Mouse (Mus musculus) cerebellum, adult 9-11 months (tissue): Measurements from ENCODE around the gene Tut1.
"Not testable (repeated sequence)": the region's sequence is repeated elsewhere in the genome, so short reads cannot be mapped to it uniquely, and the experiment has no call there.

Source experiments
- DNase-seq: peaks from one replicate; pipeline ENCODE4 v3.0.0; 2022

The Tut1 gene

DNA sequence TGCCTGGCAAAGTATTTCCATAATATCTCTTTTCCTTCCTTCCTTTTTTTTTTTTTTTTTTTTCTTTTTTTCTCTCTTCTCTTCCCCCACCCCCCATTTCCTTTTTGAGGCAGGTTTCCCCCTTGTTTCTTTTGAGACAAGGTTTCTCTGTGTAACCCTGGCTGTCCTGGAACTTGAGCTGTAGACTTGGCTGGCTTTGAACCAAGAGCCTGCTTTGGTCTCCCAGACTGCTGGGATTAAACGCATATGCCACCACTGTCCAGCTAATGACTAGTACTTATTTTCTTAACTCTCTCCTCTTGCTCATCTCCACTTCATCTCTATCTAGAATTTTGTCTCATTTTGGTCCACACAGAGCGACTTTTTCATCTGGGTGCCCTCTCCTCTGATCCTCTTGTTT lies 10.6 kb upstream of the Tut1 start:
- DNase-seq, result no peak

DNA sequence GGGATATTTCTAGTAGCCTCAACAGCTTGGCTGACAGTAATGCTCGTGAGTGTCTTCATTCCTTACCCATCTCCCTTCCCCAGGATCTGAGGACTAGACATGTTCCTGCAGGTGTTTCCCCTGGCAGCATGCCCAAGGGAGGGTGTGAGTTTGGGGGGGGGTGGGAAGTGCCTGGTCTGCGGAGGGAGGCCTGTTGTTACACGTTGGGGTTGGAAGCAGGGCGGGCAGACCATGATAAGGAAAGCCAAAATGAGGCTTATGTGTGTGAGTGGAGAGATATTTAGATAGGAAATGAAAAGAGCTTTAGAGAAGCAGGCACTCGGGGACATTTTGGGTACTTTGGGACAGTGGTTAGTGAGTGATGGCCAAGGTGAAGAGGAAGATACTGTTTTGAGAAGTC lies 9.6 kb upstream of the Tut1 start:
- no peak for DNase-seq

DNA sequence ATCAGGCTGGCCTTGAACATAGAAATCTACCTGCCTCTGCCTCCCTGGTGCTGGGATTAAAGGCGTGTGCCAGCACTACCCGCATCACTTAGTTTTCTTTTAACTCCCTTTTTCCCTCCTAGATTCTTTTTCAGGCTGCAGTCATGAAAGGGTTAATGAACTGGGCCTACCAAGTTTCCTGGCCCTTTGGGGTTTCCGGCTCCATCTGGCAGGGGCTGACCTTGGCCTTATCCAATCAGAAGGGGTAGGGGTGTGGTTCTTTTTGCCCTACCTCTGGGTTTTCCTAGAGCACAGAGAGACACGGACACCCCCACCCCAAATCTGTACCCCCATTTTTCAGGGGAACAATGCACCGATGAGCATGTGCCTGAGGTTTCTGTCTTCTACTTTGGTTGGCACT lies 8.9 kb upstream of the Tut1 start:
- no peak for DNase-seq

DNA sequence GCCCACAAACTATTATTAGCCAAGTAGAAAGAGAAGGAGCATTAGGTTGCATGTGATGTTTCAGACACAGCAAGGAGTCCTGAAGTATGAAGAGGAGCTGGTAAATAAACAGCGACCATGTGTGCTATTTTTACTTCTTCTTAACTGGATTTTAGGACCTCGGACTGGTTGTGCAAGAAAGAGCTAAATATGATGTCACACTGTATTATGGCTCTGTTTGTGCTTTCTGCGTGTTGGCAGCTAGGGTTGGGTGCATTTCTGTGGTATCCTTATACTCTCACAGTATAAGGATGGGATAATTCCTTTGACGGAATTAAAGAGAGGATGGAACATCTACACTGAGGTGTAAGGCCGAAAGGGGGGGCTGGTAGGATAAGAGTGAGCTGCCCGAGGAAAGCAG lies 8.4 kb upstream of the Tut1 start:
- no peak for DNase-seq

DNA sequence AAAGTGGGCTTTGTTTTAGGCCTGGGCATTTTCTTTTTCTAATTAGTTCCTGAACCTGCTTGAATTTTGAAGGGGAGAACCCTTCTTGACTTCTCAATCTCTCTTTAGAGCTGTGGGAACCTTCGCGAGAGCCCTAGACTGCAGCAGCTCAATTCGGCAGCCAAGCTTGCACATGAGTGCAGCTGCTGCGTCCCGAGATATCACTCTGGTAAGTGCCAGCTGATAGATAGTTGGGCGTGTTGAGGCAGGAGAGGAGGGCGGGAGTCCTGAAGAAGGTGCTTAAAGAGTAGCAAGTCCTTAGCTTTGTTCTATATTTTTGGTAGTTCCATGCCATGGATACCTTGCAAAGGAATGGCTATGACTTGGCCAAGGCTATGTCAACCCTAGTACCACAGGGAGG lies 6.7 kb upstream of the Tut1 start:
- DNase-seq, result no peak

DNA sequence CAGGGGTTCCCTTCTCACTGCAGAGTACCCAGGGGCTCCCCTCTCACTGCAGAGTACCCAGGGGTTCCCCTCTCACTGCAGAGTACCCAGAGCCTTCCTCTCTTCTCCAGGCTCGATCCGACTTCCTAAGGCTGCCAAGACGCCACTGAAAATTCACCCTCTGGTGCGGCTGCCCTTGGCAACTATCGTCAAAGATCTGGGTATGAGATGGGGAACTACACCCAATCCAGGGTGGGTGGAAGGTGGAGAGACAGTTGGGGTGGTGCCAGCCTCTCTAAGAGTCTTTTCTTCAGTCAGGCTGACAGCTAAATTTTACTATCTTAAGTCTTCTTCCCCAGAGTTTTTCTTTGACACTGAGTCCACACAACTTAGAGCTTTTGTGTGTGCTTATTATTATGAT lies 3.5 kb upstream of the Tut1 start:
- DNase-seq, result peak; percentile 23

DNA sequence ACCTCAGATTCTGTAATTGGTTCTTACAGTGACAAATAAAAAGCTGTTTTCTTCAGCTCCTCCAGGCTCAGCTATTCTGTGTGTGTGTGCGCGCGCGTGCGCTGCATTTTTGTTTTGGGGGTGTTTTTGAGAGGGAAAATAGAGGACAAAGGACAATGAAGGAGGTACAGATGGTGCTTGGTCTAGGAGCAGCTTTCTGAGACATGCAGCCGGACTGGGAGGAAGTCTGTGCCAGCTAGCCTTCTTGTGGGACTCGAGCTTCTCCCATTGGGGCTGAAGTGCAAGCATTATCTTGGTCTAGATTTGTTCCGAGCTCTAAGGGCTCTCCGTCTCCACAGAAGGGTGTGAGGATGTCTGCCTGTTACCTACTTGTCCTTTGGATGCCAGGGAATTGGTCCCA lies 1.4 kb upstream of the Tut1 start:
- DNase-seq, result no peak

DNA sequence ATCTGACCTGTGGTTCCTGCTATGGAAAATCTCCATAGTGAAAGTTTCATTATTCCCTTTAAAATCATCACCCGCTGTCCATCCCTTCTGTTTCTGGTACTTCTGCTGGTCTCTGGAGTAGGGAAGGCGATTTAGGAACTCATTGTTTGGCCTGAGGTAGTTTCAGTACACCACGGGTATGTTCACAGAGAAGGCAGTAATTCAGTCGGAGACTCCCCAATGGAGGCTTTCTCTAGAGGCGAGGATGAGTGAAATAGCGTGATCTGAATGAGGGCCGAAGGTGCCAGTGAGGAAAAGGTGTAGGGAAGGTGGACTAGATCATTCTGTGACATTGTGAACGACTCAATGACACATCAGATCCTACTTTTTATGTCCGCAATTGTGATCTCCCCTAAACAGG lies 524 bp downstream of the Tut1 start:
- no peak for DNase-seq

DNA sequence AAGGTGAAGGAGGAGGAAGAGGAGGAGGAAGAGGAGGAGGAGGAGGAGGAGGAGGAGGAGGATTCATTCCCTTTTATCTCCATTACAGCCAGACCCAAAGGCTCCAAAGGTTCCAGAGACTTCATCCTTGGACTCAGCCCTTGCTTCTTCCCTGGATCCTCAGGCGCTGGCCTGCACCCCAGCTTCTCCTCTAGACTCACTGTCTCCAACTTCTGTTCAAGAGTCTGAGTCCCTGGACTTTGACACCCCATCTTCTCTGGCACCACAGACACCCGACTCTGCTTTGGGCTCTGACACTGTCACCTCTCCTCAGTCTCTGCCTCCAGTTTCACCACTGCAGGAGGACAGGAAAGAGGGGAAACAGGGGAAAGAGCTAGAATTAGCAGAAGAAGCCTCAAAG lies 8.6 kb downstream of the Tut1 start:
- no peak for DNase-seq

DNA sequence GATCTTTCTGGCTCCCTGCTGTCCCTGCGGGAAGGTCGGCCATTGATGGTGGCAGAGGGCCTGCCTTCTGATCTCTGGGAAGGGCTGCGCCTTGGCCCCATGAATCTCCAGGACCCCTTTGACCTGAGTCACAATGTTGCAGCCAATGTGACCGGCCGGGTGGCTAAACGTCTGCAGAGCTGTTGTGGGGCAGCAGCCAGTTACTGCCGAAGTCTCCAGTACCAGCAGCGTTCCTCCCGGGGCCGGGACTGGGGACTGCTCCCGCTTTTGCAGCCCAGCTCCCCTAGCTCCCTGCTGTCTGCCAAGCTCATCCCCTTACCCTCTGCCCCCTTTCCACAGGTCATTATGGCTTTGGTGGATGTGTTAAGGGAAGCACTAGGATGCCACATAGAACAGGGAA lies 11.4 kb downstream of the Tut1 start:
- DNase-seq, result peak; percentile 67

DNA sequence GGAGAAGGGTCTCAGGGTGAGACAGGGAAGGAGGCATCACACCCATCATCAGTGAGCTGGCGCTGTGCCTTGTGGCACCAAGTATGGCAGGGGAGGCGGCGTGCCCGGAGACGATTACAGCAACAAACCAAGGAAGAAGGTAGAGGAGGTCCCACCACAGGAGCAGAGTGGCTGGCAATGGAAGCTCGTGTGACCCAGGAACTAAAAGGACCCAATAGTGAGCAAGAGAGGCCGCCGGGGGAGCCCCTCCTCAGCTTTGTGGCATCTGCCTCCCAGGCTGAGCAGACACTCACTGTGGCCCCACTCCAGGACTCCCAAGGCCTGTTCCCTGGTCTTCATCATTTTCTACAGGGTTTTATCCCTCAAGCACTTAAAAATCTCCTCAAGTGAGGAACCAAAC lies 12.1 kb downstream of the Tut1 start:
- peak; percentile 76 for DNase-seq

DNA sequence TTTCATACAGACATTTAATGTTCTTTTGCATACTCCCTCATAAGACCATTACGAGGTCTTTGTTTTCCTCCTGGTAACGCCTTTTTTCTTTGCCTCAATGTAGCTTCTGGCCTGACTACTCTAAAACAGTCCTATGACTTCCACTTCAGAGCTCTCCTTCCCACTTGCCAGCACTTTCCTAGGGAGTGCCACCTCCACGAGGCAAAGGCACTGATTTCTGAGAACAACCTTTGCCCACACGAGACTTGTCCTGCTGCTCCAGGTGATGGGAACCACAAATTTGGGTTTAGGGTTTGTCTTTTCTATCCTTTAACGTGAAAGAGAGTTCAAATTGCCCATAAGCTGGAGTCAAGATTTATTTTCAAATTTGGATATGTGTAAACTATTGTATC lies 12.5 kb downstream of the Tut1 start:
- DNase-seq, result no peak

DNA sequence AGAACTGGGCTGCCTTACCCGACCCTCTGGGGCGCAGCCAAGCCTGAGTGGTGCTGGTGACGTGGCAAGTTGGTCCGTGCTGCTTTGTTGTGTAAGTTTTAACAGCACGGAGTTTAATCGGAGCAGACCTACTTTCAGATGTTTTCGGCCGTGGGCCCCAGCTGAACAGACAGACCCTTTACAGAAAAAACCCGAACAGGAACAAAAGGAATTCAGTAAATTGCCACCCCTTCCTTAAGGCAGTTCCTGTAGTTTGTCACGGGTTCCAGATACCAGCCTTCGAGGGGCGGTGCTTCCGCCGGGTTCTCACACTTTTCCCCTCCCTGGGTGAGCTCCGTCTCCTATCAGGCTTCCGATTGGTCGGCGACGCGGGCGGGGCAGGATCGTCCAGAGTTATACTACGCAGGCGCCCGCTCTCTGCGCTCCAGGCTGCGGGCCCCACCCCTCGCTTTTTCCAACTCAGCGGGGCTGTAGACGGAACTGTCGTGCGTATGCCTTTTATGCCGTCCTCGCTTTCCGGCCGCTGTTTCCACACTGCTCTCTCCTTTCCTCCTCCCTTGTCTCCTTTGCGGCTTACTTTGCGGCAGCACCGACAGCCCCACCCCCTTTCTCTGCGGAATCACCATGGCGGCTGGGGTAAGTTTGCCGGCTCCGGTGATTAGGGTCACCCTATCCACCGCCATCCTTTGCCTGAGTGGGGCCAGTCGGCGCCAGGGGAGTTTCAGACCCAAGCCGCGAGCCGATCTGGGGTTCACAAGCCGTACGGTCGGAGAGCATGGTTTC lies 13.1 kb downstream of the Tut1 start, which contains the start of gene Eef1g:
Gene Eef1g (plus strand): TSS at position 452 of the 783 bp plus-strand sequence.
- DNase-seq, result peak; percentile 100

DNA sequence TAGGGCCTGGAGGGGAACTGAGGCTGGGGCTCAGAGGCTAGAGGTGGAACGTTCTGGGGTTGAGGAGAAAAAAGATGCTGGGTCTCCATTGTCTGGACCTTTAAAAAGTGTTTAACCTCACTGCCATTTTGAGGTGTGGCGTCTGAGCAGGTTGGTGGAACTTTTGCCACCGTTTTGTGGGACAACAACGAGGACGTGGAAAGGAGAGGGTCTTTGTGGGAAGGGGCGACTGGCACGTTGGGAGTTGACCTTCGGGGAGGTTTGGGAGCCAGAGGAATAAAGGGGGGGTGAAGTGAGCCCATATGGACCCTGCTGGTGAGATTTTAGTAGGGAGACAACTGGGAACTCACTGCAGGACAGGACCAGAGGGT lies 13.7 kb downstream of the Tut1 start:
- no peak for DNase-seq

DNA sequence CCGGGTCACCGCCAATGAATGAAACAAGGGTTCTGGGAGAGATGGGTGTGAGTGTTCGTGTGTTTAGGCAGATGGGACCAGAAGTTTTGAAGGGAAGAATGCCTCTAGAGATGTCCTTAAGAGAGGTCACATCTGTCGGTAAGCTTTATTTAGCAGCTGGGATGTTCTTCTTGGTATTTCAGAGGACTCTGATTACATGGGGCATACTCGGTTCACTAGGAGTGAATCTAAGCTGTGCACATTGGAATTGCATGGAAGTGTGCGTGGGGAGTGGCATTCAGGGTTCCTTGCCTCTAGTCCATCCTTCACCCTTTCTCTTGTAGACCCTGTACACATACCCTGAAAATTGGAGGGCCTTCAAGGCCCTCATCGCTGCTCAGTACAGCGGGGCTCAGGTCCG lies 14.2 kb downstream of the Tut1 start:
- peak; percentile 39 for DNase-seq

DNA sequence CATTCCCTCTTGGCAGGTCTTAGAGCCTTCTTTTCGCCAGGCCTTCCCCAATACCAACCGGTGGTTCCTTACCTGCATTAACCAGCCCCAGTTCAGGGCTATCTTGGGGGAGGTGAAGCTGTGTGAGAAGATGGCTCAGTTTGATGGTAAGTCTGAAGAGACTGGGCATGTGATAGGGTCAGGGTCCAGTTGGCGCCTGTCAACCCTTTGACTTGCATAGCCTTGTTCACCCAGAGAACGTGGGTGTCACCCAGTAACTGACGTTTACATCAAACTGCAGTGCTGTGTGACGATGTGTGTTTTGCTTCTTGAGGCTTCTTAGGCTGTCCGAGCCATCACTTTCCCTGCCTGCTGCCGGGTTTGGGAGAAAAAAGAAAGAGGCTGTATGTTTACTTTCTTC lies 18.8 kb downstream of the Tut1 start:
- not testable (repeated sequence) for DNase-seq

DNA sequence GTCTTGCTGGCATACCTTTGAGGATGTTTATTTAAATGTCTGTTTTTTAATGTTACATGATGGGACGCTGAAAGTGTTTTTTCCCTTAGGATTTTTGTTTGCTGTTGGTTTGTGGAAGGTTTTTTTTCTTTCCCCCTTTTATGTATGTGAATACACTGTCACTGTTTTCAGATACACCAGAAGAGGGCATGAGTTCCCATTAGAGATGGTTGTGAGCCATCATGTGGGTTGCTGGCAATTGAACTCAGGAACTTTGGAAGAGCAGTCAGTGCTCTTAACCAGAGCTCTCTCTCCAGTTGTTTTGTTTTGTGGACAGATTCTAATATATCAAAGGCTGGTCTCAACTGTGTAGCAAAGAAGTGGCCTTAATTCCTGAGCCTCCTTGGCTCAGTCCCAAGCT lies 21.0 kb downstream of the Tut1 start:
- no peak for DNase-seq

DNA sequence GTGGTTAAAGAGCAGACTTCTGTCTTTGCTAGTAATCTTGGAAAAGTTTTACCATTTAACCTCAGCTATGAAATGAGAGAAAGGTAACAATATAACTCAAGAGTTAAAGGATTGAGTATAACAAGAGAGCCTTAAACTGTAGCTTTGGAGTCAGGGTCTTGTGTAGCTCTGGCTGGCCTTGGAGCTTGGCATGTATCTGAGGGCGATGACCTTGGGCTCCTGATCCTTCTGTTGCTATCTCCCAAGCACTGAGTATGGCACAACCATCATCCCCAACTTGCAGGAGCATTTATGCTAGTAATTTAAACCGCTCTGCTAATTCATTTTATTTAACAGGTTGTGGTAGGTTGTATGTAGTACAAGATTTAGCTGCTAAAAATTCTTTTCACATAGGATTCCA lies 21.8 kb downstream of the Tut1 start:
- no peak for DNase-seq

DNA sequence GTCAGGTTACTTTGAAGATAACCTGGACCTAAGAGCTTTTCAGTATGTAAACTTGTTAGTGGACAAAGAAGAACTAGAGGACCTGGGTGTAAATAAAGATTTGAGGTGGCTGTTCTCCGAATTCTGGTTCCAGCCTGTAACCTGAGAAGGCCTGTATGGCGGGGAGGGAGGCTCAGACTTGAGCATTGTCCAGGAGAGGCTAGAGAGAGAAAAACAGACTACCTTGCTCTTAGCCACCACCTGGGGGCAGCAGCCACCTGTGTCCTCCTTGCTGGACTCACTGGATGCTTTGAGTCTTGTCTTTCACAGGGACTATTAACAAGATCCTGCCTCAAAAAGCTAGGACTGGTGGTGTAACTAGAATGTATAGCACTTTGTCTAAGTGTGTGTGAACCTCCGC lies 22.9 kb downstream of the Tut1 start:
- DNase-seq, result peak; percentile 45

DNA sequence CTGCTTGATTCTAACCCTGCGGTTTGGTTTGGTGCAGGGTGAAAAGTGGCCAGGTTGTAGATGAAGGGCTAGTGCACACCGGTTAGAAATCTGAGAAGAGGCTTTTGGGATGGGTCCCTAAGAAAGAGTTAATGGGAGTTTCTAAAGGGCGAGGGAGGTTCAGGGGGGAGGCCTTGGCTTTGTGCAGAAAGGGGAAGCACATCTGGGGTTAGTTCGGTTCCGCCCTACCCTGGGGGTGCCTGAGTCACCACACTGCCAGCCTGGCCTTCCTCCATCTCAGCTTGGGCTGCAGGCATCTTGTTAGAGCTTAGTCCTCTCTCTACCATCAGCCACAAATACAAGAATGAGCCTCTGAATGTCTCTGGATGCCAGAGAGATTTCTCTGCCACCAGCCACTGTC lies 27.1 kb downstream of the Tut1 start:
- DNase-seq, result no peak

DNA sequence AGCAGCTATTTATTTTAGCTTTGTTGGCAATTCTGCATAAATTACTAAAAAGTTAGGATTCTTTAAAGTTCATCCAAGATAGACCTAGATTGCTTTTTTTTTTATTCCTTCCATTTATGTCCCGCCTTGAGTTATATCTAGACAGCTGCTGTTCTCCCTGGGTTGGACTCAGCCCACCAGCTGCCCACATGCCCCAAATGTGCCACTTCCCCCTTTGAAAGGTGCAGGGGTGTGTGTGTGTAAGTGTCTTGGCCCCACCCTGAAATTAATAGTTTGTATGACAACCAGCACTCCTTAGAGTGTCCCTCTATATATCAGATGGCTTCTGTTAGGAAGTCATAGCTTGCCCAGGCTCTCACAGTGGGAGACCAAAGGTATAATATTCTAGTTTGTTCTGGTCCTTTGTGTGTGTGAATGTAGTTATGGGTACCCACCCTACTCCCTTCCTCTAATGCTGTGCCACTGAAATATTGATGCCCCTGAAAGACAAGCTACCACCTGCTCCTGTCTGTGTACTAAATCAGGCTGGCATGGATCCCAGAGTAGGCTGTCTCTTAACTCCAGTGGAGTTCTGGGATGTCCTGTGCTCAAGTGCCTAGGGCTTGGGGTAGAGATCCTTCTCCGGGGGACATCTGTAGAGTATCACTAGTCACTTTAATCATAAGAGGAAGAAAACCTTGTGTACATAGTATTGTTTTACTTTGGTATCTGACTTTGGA lies 28.0 kb downstream of the Tut1 start:
- no peak for DNase-seq

DNA sequence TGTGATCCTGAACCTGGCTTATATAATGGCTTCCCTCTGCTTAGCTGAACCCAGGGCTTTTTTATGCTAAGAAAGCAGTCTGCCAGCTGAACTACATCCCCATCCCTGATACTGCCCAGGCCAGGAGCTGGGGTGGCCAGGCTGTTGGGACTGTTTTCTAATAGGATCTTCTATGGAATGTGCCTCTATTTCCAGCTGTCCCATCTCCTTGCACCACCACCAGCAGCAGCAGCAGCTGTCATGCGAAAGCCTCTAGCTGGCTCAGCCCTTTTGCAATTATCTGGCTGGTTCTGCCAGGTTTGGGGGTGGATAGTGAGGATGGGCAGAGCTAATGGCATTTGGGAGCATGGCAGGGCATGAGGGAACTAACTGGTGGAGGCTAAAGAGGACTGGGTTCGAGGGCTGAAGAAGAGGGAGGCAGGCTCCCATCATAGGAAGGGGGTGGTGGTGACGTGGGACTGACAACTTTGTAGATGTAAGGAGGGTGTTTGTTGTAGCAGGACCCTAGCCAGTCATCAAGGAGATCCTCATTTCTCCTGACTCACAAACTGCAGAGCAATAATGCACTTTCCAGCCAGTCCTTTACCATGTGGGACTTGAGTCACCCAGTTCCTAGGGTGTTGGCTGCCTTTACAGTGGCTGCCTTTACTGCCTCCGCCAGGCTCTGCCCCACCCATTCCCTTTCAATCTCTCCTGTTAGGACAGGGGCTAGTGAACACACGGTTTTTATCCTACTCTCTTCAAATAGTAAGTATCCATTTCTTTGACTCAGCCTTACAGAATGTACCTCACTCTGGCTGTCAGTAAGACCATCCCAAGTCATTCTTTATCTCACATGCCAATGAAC lies 28.9 kb downstream of the Tut1 start:
- DNase-seq, result no peak

DNA sequence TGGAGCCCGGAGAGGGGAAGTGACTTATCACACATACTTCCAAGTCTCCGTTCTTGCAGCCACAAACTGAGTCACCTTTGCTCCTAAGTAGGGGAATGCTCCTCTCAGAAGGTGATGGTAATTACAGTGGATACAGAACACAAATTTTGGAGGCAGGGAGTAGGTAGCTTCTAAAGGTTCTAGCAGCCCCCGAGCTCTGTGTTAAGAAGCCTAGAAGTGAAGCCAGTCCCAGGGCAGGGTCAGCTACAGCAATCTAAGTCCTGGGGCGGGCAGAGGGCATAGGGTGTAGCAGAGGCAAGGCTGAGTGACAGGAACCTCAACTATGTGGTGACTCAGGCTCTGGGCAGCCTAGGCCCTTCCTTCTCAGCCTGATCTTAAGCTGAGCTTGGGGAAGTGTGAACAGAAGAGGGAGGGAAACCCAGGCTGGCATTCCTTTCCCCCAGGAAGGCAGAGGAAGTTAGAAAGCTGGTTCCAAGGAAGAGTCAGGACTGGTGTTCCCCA lies 29.6 kb downstream of the Tut1 start:
- DNase-seq, result no peak
